Comparison of ENCODE assay signal across 8 mouse cellular contexts in genomic region chr2:31245051-31245450, GRCm38 (mm10). TPM values are rescaled to one million over a fixed set of nuclear protein-coding genes. Genes with fewer than 3 reads are reported as not detected.
DNase-seq lines count a peak whose midpoint lies in the region; ATAC-seq and TF ChIP-seq lines count a peak whose summit lies in the region.

No protein-coding gene starts in this region.

- H3K9ac ChIP-seq in forebrain, embryonic 15.5 days (replicated peaks) = peak overlapping the region; percentile 98
- no peak overlapping the region for H3K9ac ChIP-seq in liver, embryonic 12.5 days

- no peaks in the 10 kb centered on the region for H3K27me3 ChIP-seq in C2C12 (ENCODE audit: control insufficient read depth, insufficient read depth, insufficient read length)
- no peaks in the 10 kb centered on the region for H3K27me3 ChIP-seq in forebrain, embryonic 15.5 days
- peaks cover 90% of the 10 kb centered on the region for H3K27me3 ChIP-seq in liver, embryonic 12.5 days (replicated peaks)

- peak overlapping the region; percentile 68 for H3K4me3 ChIP-seq in C2C12 (ENCODE audit: insufficient read depth, poor library complexity, severe bottlenecking)
- H3K4me3 ChIP-seq in forebrain, embryonic 15.5 days = peak overlapping the region; percentile 97
- peak overlapping the region; percentile 58 for H3K4me3 ChIP-seq in liver, embryonic 12.5 days

- H3ac ChIP-seq in C2C12 (ENCODE audit: control insufficient read depth, insufficient read length, low read depth) = peak overlapping the region; percentile 97

- peak overlapping the region; percentile 84 for H3K27ac ChIP-seq in forebrain, embryonic 15.5 days (replicated peaks)
- H3K27ac ChIP-seq in liver, embryonic 12.5 days = no peak overlapping the region

- 20% methylated on average over 5 of the region's 5 CpGs for WGBS in forebrain, embryonic 15.5 days
- 20% methylated on average over 5 of the region's 5 CpGs for WGBS in liver, embryonic 12.5 days (ENCODE audit: insufficient replicate concordance)

- H3K4me1 ChIP-seq in forebrain, embryonic 15.5 days = peaks cover 46% of the 10 kb centered on the region
- peaks cover 19% of the 10 kb centered on the region for H3K4me1 ChIP-seq in liver, embryonic 12.5 days

- ATAC-seq in forebrain, embryonic 15.5 days (replicated peaks) = no peak
- ATAC-seq in liver, embryonic 12.5 days = no peak
- ATAC-seq in monocyte, adult 5-6 weeks (replicated peaks; ENCODE audit: insufficient number of reproducible peaks, low FRiP score, low TSS enrichment, poor library complexity, severe bottlenecking) = no peak

- no peaks in the 10 kb centered on the region for H3K9me3 ChIP-seq in forebrain, embryonic 15.5 days
- H3K9me3 ChIP-seq in liver, embryonic 12.5 days (replicated peaks) = no peaks in the 10 kb centered on the region

- peaks cover 39% of the 10 kb centered on the region for H3K79me3 ChIP-seq in C2C12 (ENCODE audit: low read depth)

- peaks cover 23% of the 10 kb centered on the region for H3K36me3 ChIP-seq in C2C12 (ENCODE audit: control insufficient read depth, insufficient read depth)
- no peaks in the 10 kb centered on the region; the same call in 1 of the 2 replicates for H3K36me3 ChIP-seq in forebrain, embryonic 15.5 days
- no peaks in the 10 kb centered on the region for H3K36me3 ChIP-seq in liver, embryonic 12.5 days

- H3K4me2 ChIP-seq in forebrain, embryonic 15.5 days (replicated peaks) = peak overlapping the region; percentile 62
- H3K4me2 ChIP-seq in liver, embryonic 12.5 days = peak overlapping the region; percentile 73

- TF ChIP-seq CTCF in C2C12 (IDR thresholded peaks at IDR 0.05; ENCODE audit: control insufficient read depth, insufficient read depth, insufficient read length) = no peak

- DNase-seq in gastrocnemius, adult 18-20 months (ENCODE audit: low spot score) = peak; percentile 40
- DNase-seq in gastrocnemius, postnatal 4 days (ENCODE audit: low spot score in 2 of 2) = no peak
- no peak for DNase-seq in urinary bladder, adult 2 months (ENCODE audit: low spot score)
- no peak for DNase-seq in kidney, postnatal 25 days

- H3K79me2 ChIP-seq in C2C12 (ENCODE audit: control insufficient read depth, insufficient read depth) = peaks cover 41% of the 10 kb centered on the region

TF ChIP-seq in C2C12, 6 proteins besides CTCF, POLR2A, EP300 and RAD21:
- TF ChIP-seq MAX (IDR thresholded peaks at IDR 0.05) (no peak), FOSL1 (IDR thresholded peaks at IDR 0.05; ENCODE audit: insufficient read depth, low read length, poor library complexity, severe bottlenecking) (no peak), CEBPB (IDR thresholded peaks at IDR 0.05; ENCODE audit: low read depth) (no peak), MYOD1 (IDR thresholded peaks at IDR 0.05; ENCODE audit: control insufficient read depth, insufficient read length, low read depth) (no peak), USF1 (IDR thresholded peaks at IDR 0.05; ENCODE audit: low read depth) (no peak), MYOG (IDR thresholded peaks at IDR 0.05; ENCODE audit: control insufficient read depth, extremely low read depth, insufficient read length) (no peak)

RNA-seq across cellular contexts. Expression of gene Ncs1, which starts 0.6 kb away (rescaled TPM):
- 1 to 10 TPM; 4.5 to 5.5 TPM for total RNA-seq in gastrocnemius, adult 18-20 months (2021)
- 10 to 100 TPM; 28.9 to 34.5 TPM for total RNA-seq in gastrocnemius, postnatal 4 days (2021)
- 58.6 TPM for polyA plus RNA-seq in C2C12 (2012; fragmentation: generic; extraction: Trizol)
- polyA plus RNA-seq in forebrain, embryonic 15.5 days (2015; fragmentation: Nextera tagmentation; extraction: Ambion mirVana) = 115 and 116 TPM in 2 replicates
- polyA plus RNA-seq in liver, embryonic 12.5 days (2016; fragmentation: Nextera tagmentation; extraction: Ambion mirVana) = 4.3 and 4.5 TPM in 2 replicates
- 6.4 and 8.7 TPM in 2 replicates for polyA plus RNA-seq in urinary bladder, adult 2 months (2012; rRNA removed)
- total RNA-seq in monocyte, adult 5-6 weeks (2017) = not detected in 3 replicates
